Mouse (Mus musculus) kidney, adult 2 months (tissue): ENCODE results near the gene F5.

Experiments
- CTCF ChIP-seq: fragments of 200-500 bp; conservative IDR thresholded peaks from 2 replicates; pipeline ENCODE4 v1.5.1; 2011; ENCODE audit warnings: low read depth, mild to moderate bottlenecking, control low read depth, low read length, moderate library complexity, mixed read lengths; ENCODE audit not compliant: insufficient read depth, insufficient read length
- POLR2A ChIP-seq: fragments of 200-500 bp; IDR thresholded peaks from one replicate; pipeline ENCODE4 v1.6.1; 2011; ENCODE audit warnings: low read depth, low read length, control low read depth

DNA sequence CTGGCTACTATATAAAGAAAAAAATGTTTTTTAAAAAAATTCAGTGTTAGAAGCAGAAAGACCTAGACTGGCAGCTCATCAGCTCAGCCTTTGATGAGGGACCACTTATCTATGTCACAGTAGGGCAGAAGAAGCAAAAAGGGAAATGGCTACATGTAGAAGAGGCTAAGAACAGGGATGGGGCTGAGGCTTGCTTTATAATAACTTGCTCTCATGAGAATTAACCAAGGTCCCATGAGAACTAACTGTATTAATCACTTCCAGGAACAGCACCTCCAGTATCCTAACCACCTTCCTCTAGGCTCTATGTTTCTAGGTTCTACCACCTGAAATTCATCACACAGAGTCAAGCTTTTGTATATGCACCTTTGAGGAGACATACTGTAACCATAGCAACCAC, 25.2 kb downstream of the F5 start:
- TF ChIP-seq CTCF (no peak), POLR2A (no peak)
